Mouse (Mus musculus): Measurements from ENCODE around the gene Armh3. TPM values are rescaled to one million over a fixed set of nuclear protein-coding genes. Genes with fewer than 3 reads are reported as not detected.

The Armh3 gene
- polyA plus RNA-seq, 1 experiment, result 22.0 TPM

DNA sequence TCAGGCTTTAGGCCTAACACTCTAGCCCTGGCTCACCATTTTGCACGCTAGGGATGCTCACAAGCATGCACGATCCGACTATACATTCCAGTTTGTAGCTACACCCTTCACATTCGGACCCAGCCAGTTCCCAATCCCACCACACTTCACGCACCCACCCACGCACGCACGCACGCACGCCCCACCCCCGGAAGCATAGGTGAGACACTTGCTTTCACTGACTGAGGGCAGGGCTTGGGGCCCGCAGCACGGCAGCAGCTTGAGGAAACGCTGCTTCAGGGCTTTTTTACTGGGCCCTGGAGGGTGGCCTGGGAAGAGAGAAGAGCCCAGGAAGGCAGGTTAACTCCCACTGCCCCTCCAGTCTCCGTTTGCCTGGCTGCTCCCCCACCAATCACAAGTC lies 201.4 kb downstream of the Armh3 start:
- TF ChIP-seq POLR2A (IDR thresholded peaks at IDR 0.05; ENCODE audit: borderline replicate concordance, extremely low read depth, insufficient read depth, insufficient read length, poor library complexity, severe bottlenecking) (no peak), CTCF (IDR thresholded peaks at IDR 0.05; ENCODE audit: borderline replicate concordance, extremely low read depth, insufficient read depth, insufficient read length) (no peak)
- DNase-seq (ENCODE audit: low read depth), result no peak

DNA sequence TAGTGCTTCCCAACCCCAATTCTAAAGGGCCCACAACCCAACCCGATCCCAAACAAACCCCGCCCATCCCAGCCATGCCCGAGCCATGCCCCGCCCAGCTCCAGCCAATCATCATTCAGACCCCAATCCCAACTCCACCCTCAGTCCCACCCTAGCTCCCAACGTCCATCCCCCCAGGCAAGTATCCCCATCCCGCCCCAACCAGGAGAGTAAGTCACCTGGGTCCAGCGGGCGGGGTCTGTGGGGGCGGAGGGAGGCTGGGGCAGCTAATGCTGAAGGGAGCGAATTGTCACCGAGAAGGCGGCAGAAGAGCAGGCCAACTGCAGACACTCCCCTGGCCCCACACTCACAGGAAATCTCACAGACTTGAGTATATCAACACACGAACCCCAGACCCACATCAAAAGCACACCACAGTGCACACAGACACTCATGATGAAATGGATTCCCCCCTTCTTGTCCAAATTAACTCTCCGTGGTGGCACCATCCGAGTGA lies 202.2 kb downstream of the Armh3 start:
- TF ChIP-seq CTCF (IDR thresholded peaks at IDR 0.05; ENCODE audit: borderline replicate concordance, extremely low read depth, insufficient read depth, insufficient read length), result no peak
- TF ChIP-seq POLR2A (IDR thresholded peaks at IDR 0.05; ENCODE audit: borderline replicate concordance, extremely low read depth, insufficient read depth, insufficient read length, poor library complexity, severe bottlenecking), result no peak
- no peak for DNase-seq (ENCODE audit: low read depth)

DNA sequence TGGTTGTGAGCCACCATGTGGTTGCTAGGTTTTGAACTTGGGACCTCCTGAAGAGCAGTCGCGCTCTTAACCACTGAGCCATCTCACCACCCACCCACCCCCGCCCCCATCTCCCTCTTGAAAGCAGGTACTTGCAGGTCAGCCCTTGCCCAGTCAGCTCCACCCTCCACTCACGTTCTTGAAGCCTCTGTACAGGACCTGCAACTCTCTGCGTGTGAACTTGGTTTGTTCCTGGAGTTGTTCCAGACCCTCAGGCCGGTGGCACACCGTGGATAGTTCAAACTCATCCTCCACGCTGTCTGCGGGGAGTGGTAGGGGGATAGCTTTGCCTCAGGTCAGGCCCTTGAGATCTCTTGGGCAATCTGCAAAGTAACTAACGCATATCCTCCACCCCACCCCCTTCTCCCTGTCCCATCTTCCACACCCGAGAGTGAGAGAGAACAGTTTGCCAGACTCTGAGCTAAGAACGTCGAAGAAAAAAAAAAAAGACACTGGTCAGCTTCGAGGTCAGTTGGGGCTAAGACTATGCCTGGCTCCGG lies 202.8 kb downstream of the Armh3 start:
- no peak for TF ChIP-seq CTCF (IDR thresholded peaks at IDR 0.05; ENCODE audit: borderline replicate concordance, extremely low read depth, insufficient read depth, insufficient read length)
- no peak for TF ChIP-seq POLR2A (IDR thresholded peaks at IDR 0.05; ENCODE audit: borderline replicate concordance, extremely low read depth, insufficient read depth, insufficient read length, poor library complexity, severe bottlenecking)
- no peak for DNase-seq (ENCODE audit: low read depth)

DNA sequence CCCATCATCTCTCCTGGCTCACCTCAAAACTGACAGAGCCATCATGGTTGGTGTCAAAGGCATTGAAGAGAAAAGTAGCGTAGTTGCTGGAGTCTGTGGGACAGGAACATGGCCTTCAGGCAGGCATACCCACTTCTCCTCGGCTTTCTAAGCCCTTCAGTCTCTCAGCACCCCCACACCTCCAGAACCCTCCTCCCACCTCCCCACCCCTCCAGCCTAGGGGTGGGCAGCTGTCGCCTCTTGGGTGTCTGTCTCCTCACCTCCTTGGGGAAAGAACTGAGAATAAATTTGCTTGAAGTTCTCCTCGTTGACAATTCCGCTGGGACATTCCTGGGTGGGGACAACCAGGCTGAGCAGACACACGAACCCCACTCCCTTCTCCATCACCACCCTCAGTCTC lies 203.6 kb downstream of the Armh3 start:
- TF ChIP-seq CTCF (IDR thresholded peaks at IDR 0.05; ENCODE audit: borderline replicate concordance, extremely low read depth, insufficient read depth, insufficient read length), result no peak
- TF ChIP-seq POLR2A (IDR thresholded peaks at IDR 0.05; ENCODE audit: borderline replicate concordance, extremely low read depth, insufficient read depth, insufficient read length, poor library complexity, severe bottlenecking), result no peak
- DNase-seq (ENCODE audit: low read depth), result no peak

DNA sequence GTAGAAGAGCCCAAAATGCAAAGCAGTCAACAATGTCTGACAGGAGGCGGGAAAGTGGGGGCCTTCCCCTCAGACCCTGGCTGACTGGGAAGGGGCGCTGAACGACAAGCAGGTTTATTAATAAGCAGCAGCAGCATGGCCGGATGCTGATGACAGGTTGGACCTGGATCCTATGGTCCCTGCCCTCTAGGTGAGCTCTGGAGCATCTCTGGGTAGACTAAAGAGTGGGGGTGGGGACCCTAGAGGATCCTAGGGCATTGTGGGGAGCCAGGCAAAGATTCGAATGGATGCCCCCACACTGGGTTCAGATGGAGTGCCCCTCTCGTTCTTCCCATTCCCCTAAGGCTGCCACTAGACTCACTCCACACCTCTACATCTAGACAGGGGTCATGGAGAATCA lies 205.9 kb downstream of the Armh3 start:
- DNase-seq (ENCODE audit: low read depth), result no peak
- no peak for TF ChIP-seq CTCF (IDR thresholded peaks at IDR 0.05; ENCODE audit: borderline replicate concordance, extremely low read depth, insufficient read depth, insufficient read length)
- TF ChIP-seq POLR2A (IDR thresholded peaks at IDR 0.05; ENCODE audit: borderline replicate concordance, extremely low read depth, insufficient read depth, insufficient read length, poor library complexity, severe bottlenecking), result no peak

DNA sequence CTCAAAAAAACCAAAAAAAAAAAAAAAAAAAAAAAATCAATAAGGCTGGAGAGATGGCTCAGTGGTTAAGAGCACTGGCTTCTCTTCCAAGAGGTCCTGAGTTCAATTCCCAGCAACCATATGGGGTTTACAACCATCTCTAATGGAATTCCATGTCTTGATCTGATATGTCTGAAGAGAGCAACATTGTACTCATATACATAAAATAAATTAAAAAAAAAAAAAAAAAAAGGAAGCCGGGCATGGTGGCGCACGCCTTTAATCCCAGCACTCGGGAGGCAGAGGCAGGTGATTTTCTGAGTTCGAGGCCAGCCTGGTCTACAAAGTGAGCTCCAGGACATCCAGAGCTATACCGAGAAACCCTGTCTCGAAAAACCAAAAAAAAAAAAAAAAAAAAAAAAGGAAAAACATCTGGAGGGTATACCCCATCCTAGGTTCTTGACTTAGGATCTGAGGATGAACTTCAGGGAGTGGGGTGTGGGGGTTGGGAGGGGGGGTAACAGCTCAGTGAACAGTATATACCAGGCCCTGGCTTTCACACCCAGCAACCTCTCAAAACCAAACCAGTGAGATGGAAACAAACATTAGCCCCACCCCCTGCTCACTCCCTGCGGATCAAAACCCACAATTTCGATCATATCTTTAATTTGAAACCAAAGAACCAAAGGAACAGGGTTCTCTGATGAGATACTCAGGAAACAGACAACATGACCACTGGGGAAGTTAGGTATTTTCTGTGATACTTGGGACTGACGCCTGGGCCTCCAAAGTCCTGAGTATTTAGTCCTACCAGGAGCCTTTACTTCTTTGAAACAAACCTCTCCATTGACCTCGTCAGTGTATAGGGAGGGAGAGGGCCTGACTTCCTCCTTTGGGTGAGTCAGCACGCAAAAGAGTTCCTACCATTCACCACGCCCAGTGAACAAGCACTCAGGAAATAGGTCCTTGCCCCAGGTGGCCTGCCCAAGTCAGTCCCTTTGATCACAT lies 208.1 kb downstream of the Armh3 start:
- no peak for DNase-seq (ENCODE audit: low read depth)
- no peak for TF ChIP-seq POLR2A (IDR thresholded peaks at IDR 0.05; ENCODE audit: borderline replicate concordance, extremely low read depth, insufficient read depth, insufficient read length, poor library complexity, severe bottlenecking)
- TF ChIP-seq CTCF (IDR thresholded peaks at IDR 0.05; ENCODE audit: borderline replicate concordance, extremely low read depth, insufficient read depth, insufficient read length), result no peak

DNA sequence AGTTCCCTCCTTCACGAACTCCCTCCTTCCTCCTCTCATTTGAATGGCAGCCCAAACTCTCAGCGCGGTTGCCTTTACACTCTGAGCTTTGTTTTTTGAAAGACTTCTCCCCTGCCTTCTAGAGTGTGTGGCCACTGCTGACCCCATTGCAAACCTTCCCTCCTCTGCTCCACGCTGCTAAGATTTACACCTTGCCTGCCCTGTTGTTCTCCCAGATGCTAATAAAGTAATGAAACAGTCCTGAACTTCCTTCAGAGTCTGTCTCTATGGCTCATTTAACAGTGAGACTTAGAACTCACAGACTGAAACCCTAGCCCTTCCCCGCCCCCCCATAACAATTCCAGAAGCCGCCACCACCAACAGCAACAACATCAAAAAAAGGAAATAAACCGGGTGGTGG lies 208.9 kb downstream of the Armh3 start:
- no peak for TF ChIP-seq CTCF (IDR thresholded peaks at IDR 0.05; ENCODE audit: borderline replicate concordance, extremely low read depth, insufficient read depth, insufficient read length)
- no peak for TF ChIP-seq POLR2A (IDR thresholded peaks at IDR 0.05; ENCODE audit: borderline replicate concordance, extremely low read depth, insufficient read depth, insufficient read length, poor library complexity, severe bottlenecking)
- no peak for DNase-seq (ENCODE audit: low read depth)

DNA sequence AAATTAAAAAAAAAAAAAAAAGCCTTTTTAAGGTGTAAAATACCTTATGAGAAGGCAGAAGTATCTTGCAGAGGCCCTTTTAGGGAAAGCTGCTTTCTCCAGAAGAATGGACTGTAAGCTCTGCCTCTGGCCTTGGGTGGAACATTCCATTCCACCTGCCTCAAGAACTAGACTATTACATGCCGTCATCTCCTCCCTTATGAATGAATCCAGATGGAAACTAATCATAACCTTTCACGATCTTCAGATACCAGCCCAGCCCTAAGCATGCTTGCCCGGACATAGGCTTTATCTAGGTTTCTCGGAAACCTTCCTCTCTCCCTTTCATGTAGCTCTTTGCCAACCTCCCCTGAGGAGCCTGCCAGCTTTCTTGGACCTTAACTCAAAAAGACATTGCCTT lies 210.0 kb downstream of the Armh3 start:
- DNase-seq (ENCODE audit: low read depth), result no peak
- TF ChIP-seq CTCF (IDR thresholded peaks at IDR 0.05; ENCODE audit: borderline replicate concordance, extremely low read depth, insufficient read depth, insufficient read length), result no peak
- no peak for TF ChIP-seq POLR2A (IDR thresholded peaks at IDR 0.05; ENCODE audit: borderline replicate concordance, extremely low read depth, insufficient read depth, insufficient read length, poor library complexity, severe bottlenecking)

DNA sequence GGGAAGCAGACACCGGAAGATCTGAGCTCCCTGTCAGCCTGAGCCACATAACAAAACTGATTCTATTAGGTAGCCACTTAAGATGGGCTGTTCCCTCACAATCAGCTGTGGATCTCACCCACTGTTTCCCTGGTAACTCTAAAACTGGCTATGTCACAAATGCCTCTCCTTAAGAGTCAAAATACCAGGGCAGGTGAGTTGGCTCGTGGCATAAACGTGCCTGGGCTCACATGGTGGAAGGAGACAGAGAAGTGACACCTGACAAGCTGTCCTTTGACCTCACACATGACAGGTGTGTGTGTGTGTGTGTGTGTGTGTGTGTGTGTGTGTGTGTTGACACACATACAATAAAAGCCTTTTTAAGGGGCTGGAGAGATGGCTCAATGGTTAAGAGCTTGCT lies 210.8 kb downstream of the Armh3 start:
- TF ChIP-seq POLR2A (IDR thresholded peaks at IDR 0.05; ENCODE audit: borderline replicate concordance, extremely low read depth, insufficient read depth, insufficient read length, poor library complexity, severe bottlenecking), result no peak

DNA sequence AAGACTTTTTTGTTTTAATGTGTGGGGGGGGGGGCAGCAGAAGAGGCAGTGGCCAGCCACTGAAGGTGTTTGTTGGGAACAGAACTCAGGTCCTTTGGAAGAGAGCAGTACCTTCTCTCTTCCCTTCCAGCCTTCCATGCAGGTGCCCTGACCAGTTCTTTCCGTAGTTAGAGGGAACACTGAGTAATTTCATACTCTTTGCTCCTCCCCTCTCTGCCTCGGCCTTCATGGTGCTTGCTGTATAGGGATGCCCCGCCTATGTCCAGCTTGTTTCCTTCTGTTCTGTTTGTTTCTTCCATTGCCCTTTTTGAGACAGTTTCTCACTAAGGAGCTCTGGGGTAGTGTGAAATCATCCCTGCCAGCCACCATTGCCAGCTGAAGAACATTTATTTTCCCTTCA lies 212.8 kb downstream of the Armh3 start:
- no peak for DNase-seq (ENCODE audit: low read depth)
- no peak for TF ChIP-seq CTCF (IDR thresholded peaks at IDR 0.05; ENCODE audit: borderline replicate concordance, extremely low read depth, insufficient read depth, insufficient read length)
- TF ChIP-seq POLR2A (IDR thresholded peaks at IDR 0.05; ENCODE audit: borderline replicate concordance, extremely low read depth, insufficient read depth, insufficient read length, poor library complexity, severe bottlenecking), result no peak

More for the DNA sequence above, 210.8 kb downstream of the Armh3 start:
- DNase-seq (ENCODE audit: low read depth), result no peak

DNA sequence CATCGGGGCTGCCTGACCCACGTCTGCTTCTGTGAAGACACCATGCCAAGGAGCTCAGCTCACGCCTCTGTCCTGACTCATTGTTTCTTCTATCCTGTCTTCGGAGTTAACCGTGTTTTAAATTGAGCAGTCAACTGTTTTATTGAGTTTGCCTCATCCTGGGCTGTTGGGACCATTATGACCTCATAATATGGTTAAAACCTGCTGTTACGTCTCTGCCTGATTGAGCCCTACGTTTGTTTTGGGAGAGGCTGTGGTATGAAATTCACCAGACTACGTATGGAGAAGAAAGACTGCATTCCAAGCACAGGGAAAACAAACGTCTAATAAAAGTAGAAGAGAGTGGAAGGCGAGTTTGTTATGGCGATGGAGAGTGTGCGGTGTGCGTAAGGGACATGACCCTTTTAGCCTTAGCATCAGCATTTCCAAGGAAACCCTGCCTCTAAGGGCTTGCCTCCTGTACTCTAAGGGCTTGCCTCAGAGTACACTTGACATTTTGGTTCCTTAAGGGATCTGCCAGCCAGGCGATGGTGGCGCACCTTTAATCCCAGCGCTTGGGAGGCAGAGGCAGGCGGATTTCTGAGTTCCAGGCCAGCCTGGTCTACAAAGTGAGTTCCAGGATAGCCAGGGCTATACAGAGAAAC lies 214.2 kb downstream of the Armh3 start:
- peak; percentile 18 for DNase-seq (ENCODE audit: low read depth)
- TF ChIP-seq POLR2A (IDR thresholded peaks at IDR 0.05; ENCODE audit: borderline replicate concordance, extremely low read depth, insufficient read depth, insufficient read length, poor library complexity, severe bottlenecking) (no peak), CTCF (IDR thresholded peaks at IDR 0.05; ENCODE audit: borderline replicate concordance, extremely low read depth, insufficient read depth, insufficient read length) (no peak)

Measured in brain, embryonic 14.5 days (tissue).